Mouse (Mus musculus): ENCODE data around the gene Gnptg.

- TF ChIP-seq CTCF (IDR thresholded peaks at IDR 0.05; ENCODE audit: low read depth), result no peak
- no peak for TF ChIP-seq EP300 (optimal IDR thresholded peaks at IDR 0.05)
Observed at GRCm38 (mm10) chr17:25189091-25189490, 50.8 kb downstream of the Gnptg start.

Measured in stomach, postnatal 0 days (tissue).